Mouse (Mus musculus) heart, adult 2 months (tissue): ENCODE measurements at regions not wholly inside any gene's neighbourhood (a gene's known extent, or its start where the extent isn't known, plus 50 kb on each side); places are given as distances from the start of the nearest gene placed in this dataset.

ENCODE experiments used
- CTCF ChIP-seq: fragments of 200-600 bp; IDR thresholded peaks from 2 replicates; pipeline ENCODE4 v1.8.1; 2022; ENCODE audit warnings: antibody characterized with exemption, mild to moderate bottlenecking, moderate library complexity
- EP300 ChIP-seq: fragments of 200-500 bp; IDR thresholded peaks from 2 replicates; pipeline ENCODE4 v1.6.1; 2011; ENCODE audit warnings: low read depth, low read length, control low read depth; ENCODE audit not compliant: insufficient read depth
- POLR2A ChIP-seq: fragments of 200-500 bp; IDR thresholded peaks from 2 replicates; pipeline ENCODE4 v1.6.1; 2011; ENCODE audit warnings: mild to moderate bottlenecking, low read depth, low read length, control low read depth; ENCODE audit not compliant: insufficient read depth

DNA sequence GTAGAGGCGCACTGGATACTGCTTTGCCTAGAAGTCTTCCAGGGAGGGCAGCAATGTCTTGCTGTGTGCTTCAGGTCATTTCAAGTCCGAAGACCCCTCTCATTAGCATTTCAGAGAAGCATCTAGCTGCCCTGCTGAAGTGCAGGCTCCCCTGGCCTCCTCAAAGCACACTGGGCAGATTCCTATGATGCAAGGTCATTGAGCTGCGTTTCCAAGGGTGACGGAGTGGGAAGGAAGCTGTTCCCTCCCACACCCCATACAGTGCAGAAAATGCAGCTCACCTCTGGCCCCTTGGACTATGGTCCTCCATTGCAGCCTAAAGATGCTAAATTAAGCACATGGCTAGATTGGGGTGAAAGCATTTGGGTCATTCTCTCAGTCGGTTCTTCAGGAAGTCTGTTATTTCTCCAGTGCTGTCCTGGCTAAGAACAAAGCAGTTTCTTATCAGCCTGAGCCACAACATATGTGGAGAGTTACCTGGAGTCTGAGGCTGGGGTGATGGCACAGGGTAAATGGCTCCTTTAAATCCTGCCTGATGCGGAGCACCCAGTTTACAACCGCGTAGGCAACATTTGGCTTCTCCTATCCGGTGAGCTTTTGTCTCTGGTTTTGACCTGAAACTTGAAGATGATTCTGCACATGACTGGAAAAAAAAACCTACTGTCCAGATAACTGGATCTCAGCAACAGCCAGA, 52.6 kb upstream of the Parp11 start:
- no peak for TF ChIP-seq CTCF
- TF ChIP-seq POLR2A = no peak
- TF ChIP-seq EP300 = no peak
